Mouse (Mus musculus): ENCODE data around the gene Kif5a. TPM values are rescaled to one million over a fixed set of nuclear protein-coding genes. Genes with fewer than 3 reads are reported as not detected.
A peak's percentile ranks its signal among the peaks of the same experiment; 100 is the strongest.

The Kif5a gene
- total RNA-seq, 2 experiments from 2014 or later: 0.45 to 0.53 TPM

GRCm38 (mm10) chr10:127268401-127268800, 5.3 kb upstream of the Kif5a start:
- intact Hi-C loops (cut with DNase I; ENCODE audit: low total_unique reads): no loop called here
- DNase-seq: no peak

DNA sequence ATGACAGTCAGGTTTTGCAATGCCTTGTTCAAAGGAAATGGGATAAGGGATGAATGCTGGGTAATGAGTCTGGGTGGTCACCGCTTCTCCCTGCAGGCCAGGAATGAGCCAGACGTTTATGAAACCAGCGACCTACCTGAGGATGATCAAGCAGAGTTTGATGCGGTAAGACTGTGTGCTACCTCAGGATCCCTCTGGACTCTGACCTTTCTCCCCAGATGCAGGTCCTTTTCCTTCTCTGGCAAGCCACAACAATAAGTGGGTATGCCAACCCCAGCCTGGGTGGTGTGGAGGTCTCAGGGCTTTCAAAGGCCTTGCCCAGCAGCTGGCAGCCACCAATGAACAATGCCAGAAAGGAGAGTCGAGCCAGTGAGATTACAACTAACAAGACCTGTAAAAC, 4.2 kb upstream of the Kif5a start:
- no peak for DNase-seq
- intact Hi-C loops (cut with DNase I; ENCODE audit: low total_unique reads): no loop called here

- DNase-seq: peak; percentile 96
- intact Hi-C loops (cut with DNase I; ENCODE audit: low total_unique reads): no loop called here
Measured at GRCm38 (mm10) chr10:127266112-127267091, 3.3 kb upstream of the Kif5a start, which contains the start of gene Dctn2. Gene Dctn2, plus strand, starts transcription at chr10:127266368.

GRCm38 (mm10) chr10:127265727-127266111, 2.6 kb upstream of the Kif5a start:
- DNase-seq: no peak
- intact Hi-C loops (cut with DNase I; ENCODE audit: low total_unique reads): no loop called here

DNA sequence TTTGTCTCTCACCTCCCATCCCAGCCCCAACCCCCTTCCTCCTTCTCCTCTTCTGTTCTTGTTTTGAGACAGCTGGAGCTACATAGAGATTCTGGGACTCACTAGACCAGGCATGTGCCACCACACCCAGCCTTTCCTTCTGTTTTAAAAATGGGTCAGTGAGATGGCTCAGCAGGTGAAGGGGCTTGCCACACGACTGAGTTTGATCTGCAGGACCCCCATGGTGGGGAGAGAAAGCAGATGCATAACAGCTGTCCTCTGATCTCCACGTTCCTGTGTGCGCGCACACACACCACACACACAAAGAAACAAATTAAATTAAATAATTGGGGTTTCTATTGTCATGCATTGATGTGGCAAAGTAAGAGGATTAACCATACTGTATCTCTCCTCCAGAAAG, 1.8 kb upstream of the Kif5a start:
- DNase-seq: no peak
- intact Hi-C loops (cut with DNase I; ENCODE audit: low total_unique reads): no loop called here

- DNase-seq: no peak
- intact Hi-C loops (cut with DNase I; ENCODE audit: low total_unique reads): no loop called here
Measured at GRCm38 (mm10) chr10:127264336-127264735, 1.2 kb upstream of the Kif5a start.

DNA sequence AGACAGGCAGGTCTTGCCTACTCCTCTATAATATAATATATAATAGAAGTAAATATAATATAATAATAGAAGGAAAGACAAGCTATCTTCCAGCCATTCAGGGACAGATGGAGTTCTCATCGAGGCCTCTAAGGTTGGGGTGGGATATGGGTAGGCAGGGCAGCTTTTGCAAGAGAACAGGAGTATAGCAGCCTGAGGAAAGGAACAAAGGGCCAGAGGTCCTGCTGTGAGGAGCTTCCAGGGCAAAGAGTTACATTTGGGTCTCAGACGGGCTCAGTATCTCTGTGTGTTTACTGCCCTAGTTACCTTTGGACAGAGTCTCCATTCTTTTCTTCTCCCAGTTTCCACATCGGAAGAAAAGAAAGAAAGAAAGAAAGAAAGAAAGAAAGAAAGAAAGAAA, 483 bp upstream of the Kif5a start:
- DNase-seq: no peak
- intact Hi-C loops (cut with DNase I; ENCODE audit: low total_unique reads): no loop called here

GRCm38 (mm10) chr10:127261706-127262547, 1.2 kb downstream of the Kif5a start:
- DNase-seq: no peak
- intact Hi-C loops (cut with DNase I; ENCODE audit: low total_unique reads): no loop called here

GRCm38 (mm10) chr10:127258489-127258888, 4.7 kb downstream of the Kif5a start:
- DNase-seq: no peak
- intact Hi-C loops (cut with DNase I; ENCODE audit: low total_unique reads): no loop called here

GRCm38 (mm10) chr10:127257790-127258189, 5.4 kb downstream of the Kif5a start:
- intact Hi-C loops (cut with DNase I; ENCODE audit: low total_unique reads): no loop called here
- DNase-seq: no peak

GRCm38 (mm10) chr10:127255625-127256345, 7.4 kb downstream of the Kif5a start:
- intact Hi-C loops (cut with DNase I; ENCODE audit: low total_unique reads): no loop called here
- peak; percentile 61 for DNase-seq

DNA sequence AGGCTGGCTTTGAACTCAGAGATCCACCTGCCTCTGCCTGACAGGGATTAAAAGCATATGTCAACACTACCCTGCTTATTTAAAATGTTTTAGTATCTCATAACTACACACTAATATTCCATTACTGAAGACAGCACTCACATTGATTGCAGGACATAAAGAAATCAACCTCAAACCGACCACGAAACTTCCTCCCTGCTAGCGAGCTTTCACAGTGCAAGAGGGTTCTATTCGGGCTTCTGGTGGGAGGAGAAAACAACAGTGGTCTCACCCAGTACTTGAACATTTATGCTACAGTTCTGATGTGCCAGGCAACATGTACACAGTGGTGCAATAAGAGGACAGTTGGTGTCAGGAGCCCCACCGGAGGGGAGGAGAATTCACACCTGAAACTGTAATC, 12.3 kb downstream of the Kif5a start:
- DNase-seq: no peak
- intact Hi-C loops (cut with DNase I; ENCODE audit: low total_unique reads): no loop called here

- no peak for DNase-seq
- intact Hi-C loops (cut with DNase I; ENCODE audit: low total_unique reads): no loop called here
Measured at GRCm38 (mm10) chr10:127238241-127238824, 24.8 kb downstream of the Kif5a start.

DNA sequence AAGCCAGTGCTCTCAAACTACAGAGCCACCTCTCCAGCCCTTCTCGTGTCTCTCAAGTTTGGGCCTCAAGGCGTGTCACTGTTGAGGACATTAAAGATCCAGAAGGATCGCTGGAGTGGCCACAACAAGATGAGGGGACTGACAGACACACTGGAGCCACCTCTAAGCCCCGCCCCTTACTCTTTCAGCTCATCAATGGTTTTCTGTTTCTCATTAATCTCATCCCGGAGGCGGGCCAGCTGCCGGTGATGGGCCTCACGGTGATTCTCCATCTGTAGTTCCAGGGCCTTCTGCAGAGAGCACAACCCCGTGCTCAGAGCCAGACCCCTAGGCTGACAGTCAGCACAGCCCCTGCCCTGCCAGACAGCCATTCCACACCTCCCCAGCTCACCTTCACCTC, 26.6 kb downstream of the Kif5a start:
- intact Hi-C loops (cut with DNase I; ENCODE audit: low total_unique reads): no loop called here
- no peak for DNase-seq

GRCm38 (mm10) chr10:127233141-127233540, 30.0 kb downstream of the Kif5a start:
- intact Hi-C loops (cut with DNase I; ENCODE audit: low total_unique reads): no loop called here
- no peak for DNase-seq

GRCm38 (mm10) chr10:127231741-127232140, 31.4 kb downstream of the Kif5a start:
- no peak for DNase-seq
- intact Hi-C loops (cut with DNase I; ENCODE audit: low total_unique reads): no loop called here

DNA sequence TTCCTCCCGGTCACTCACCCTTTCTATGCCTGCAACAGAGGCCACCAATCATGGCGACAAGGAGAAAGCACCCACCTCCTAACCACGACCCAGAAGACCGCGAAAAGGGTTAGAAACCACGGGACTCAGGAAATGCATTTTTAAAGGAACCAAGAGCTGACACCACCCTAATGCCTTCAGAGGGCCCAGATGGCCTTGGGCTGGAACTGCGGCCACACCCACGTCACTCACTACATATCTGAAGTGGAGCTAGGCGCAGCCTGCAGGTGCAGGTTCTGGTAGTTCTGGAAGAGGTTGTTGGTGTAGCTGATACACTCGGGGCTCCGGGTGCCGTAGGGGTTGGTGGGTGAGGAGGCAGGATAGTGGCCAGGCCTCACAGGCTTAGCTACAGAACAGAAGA, 32.5 kb downstream of the Kif5a start:
- DNase-seq: no peak
- intact Hi-C loops (cut with DNase I; ENCODE audit: low total_unique reads): no loop called here

- no peak for DNase-seq
- intact Hi-C loops (cut with DNase I; ENCODE audit: low total_unique reads): loop anchor here (5.0 kb wide), 1 partner anchor 52 kb away; no protein-coding TSS in a partner anchor
Measured at GRCm38 (mm10) chr10:127228897-127229296, 34.3 kb downstream of the Kif5a start.

- intact Hi-C loops (cut with DNase I; ENCODE audit: low total_unique reads): loop anchor here (5.0 kb wide), 1 partner anchor 50 kb away; no protein-coding TSS in a partner anchor
Measured at GRCm38 (mm10) chr10:127227163-127227562, 36.0 kb downstream of the Kif5a start.

More at GRCm38 (mm10) chr10:127227163-127227562, 36.0 kb downstream of the Kif5a start:
- DNase-seq: no peak
